Mouse (Mus musculus) liver (tissue): ENCODE measurements around the gene Itch.
"Not testable (repeated sequence)": the region's sequence is repeated elsewhere in the genome, so short reads cannot be mapped to it uniquely, and the experiment has no call there.

Experiments used
- DNase-seq: peaks from one replicate; pipeline ENCODE4 v3.0.0-alpha.2; 2020; ENCODE audit warnings: mixed read lengths

The Itch gene

DNA sequence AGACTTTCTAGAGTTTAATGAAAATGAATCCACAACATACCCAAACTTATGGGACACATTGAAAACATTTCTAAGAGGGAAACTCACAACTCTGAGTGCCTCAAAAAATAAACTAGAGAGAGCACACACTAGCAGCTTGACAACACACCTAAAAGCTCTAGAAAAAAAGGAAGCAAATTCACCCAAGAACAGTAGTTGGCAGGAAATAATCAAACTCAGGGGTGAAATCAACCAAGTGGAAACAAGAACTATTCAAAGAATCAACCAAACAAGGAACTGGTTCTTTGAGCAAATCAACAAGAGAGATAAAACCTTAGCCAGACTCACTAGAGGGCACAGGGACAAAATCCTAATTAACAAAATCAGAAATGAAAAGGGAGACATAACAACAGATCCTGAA lies 16.0 kb downstream of the Itch start:
- not testable (repeated sequence) for DNase-seq

- DNase-seq, result peak; percentile 18
These were observed 74.1 kb downstream of the Itch start for GRCm38 (mm10) chr2:155207419-155207818.

GRCm38 (mm10) chr2:155223145-155223544 lies 89.8 kb downstream of the Itch start:
- DNase-seq, result no peak

GRCm38 (mm10) chr2:155224721-155225120 lies 91.4 kb downstream of the Itch start:
- DNase-seq, result no peak

DNA sequence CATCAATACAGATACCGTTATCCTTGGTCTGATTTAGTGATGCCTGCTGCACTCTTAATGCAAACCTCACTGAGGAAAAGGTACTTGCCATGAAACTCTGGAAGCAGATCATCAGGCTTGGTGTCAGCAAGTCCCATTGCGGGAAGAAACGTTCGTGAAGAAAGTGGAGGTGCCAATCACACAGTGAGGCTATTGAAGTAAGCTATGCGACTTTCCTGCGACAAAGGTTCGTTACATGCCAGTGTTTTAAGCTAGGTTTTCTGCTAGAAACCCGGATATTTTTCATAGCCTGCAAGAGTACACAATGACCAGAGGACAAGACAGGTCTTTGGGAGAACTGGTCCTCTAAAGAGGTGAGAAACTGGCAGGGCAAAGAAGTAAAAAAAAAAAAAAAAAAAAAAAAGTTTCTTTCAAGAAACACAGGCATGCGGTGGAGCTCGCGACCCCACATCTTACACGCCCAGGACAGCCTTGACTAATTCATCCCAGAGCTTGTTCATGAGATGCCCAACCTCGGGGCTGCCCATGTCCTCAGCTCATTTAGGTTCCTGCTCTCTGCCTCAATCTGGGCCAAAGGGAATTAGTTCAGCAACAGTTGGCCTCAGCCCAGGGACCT lies 102.5 kb downstream of the Itch start:
- no peak for DNase-seq

- peak; percentile 97 for DNase-seq
These were observed 103.2 kb downstream of the Itch start, which contains the start of gene Dynlrb1 for GRCm38 (mm10) chr2:155236362-155236992. Gene Dynlrb1, plus strand, starts transcription at chr2:155236533.

- no peak for DNase-seq
These were observed 104.0 kb downstream of the Itch start for GRCm38 (mm10) chr2:155237276-155237675.

DNA sequence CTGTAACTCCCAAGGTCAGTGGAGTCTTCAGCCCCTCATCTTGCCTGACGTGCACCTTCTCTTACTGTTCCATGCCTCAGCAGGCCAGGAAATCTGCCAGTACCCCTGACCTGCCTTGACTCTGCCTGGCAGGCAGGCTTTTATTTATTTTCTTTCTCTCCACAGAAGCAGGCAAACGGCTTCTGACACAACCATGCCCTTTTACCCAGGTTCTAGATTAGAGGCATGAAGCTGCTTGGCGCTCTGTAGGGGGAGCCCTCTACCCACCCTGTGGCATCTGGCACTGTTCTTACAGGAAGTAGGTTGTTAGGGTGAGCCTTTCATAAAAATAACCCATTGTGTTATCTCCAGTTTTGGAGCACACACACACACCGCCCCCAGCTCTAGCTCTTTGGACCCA lies 107.6 kb downstream of the Itch start:
- DNase-seq, result peak; percentile 15

GRCm38 (mm10) chr2:155242296-155242855 lies 109.1 kb downstream of the Itch start:
- DNase-seq, result no peak

DNA sequence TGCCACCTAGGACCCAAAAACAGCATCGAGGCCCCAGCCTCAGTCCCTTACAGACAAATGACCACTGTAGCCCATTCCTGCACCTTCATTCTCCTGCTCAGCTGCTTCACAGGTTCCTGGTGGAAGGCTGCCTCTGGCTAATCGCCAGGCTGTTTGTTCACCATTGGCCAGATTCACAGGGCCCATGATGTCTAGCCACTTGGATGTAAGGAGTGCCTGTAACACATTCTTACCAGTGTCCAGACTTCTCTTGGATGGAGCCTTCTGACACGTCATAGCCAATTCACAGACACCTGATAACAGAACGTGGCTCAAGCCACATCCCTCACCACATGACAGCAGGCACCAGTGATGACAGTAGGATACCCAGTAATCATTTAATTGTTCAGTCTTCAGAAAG lies 112.9 kb downstream of the Itch start:
- DNase-seq, result no peak

DNA sequence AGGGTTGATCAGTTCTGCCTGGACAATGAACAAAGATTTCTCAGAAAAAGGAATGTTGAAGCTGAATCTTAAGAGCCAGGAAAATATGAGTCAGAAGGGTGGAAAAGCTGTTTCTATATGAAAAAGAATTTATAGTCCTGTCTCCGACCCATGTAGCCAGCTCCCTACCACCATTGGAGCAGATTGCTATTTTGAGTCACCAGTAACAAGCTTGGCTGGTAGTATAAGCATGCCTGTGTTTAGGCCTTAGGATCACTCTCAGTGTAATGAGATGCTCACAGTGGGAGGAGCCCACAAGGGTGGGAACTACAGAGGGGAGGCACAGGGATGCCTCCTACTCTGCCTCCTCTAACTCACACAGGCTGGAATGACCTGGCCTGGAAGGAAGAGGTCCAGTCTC lies 114.9 kb downstream of the Itch start:
- DNase-seq, result no peak

DNA sequence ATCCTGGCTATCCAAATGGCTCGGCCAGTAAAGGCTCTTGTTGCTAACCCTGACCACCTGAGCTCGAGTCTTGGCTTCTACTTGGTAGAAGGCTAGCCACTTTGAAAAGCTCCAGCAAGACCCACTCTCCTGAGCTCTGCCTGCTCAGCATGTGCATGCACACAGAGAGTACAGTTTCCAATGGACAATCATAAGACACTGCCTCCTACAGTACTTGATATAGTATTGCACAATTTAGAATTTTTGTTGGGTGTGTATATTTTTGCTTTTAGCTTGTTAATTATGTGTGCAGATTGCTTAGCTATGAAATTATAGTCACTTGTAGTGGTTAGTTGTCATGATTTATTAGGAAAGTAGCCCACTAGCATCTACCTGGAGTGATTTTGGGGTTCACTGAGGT lies 115.4 kb downstream of the Itch start:
- DNase-seq, result no peak

DNA sequence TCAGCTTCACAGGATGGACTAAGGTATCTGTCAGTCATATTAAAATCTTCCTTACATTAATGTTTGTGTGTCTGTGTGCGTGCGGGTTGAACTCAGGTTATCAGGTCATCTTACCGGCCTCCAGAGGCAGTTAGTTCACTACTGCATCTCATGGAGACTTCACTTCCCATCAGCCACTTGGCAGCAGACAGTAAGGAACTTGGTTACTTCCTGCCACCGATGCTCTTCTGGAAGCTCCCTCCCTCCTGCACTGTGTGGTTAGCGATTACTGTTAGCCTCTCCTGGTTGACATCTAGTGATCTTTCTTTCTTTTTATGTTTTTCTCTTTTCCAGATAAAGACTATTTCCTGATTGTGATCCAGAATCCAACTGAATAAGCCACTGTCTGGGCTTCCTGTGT lies 116.3 kb downstream of the Itch start:
- DNase-seq, result no peak

- DNase-seq, result no peak
These were observed 132.2 kb downstream of the Itch start for GRCm38 (mm10) chr2:155265526-155265925.

GRCm38 (mm10) chr2:155266896-155267295 lies 133.6 kb downstream of the Itch start:
- no peak for DNase-seq

GRCm38 (mm10) chr2:155271957-155272356 lies 138.6 kb downstream of the Itch start:
- peak; percentile 16 for DNase-seq

GRCm38 (mm10) chr2:155272396-155273170 lies 139.3 kb downstream of the Itch start:
- no peak for DNase-seq

DNA sequence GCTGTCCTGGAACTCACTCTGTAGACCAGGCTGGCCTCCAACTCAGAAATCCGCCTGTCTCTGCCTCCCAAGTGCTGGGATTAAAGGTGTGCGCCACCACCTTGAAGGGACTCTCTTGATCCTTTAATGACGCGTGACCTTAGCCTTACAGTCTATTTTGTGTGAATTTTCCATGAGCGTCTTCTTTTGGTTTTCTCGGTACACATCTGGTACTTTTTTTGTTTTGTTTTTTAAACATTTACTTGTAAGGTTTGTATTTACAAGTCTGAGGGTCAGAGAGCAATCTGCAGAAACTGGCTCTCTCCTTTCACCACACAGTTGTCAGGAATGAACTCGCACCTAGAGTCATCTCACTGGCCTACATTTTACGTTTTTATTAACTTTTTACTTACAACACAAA lies 140.3 kb downstream of the Itch start:
- DNase-seq, result no peak

DNA sequence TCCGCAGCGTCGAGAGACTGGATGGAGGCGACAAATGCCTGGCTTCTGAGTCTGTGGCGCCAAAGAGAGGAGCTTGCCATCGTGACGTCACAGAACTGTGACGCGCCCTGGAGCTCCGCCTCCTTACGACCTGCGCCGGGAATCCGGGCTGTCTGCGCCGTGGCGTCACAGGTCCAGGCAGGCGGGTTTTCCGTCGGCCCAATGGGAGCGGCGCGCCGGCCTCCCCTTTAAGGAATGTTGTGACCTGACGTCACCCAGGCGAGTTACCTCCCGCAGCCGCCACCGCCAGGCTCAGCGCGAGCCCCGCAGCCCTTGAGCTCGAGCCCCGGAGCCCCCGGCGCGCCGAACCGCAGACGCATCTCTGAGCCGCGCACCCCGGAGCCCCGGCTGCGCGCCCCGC lies 142.9 kb downstream of the Itch start, which contains the start of gene Map1lc3a:
Map1lc3a (plus strand) TSS at position 103 of the 400 bp plus-strand sequence.
- peak; percentile 93 for DNase-seq
